Mouse (Mus musculus): ENCODE results near the gene Cnnm2.

Gene Cnnm2

GRCm38 (mm10) chr19:46929044-46929587 lies 167.7 kb downstream of the Cnnm2 start:
- peak; percentile 79 for DNase-seq (ENCODE audit: low spot score)

All from urinary bladder, postnatal 14 days (tissue).